In genomic region chr11:74584946-74585723, GRCm38 (mm10) we compare ENCODE assay signal across 9 mouse cellular contexts. TPM values are rescaled to one million over a fixed set of nuclear protein-coding genes. Genes with fewer than 3 reads are reported as not detected.
DNase-seq lines count a peak whose midpoint lies in the region; ATAC-seq and TF ChIP-seq lines count a peak whose summit lies in the region.
"Had no signal": no experiment of that assay in that cellular context is flagged by ENCODE, and none has a peak within 500 bp of the region (broad histone marks: within the 10 kb centered on the region; RNA-seq: fewer than 3 reads in every experiment).

No protein-coding gene starts in this region.

- no peak overlapping the region for H3K4me2 ChIP-seq in midbrain, embryonic 16.5 days (ENCODE audit: low read length)
- no peak overlapping the region for H3K4me2 ChIP-seq in forebrain, postnatal 0 days (ENCODE audit: low read depth)

- DNase-seq in heart, postnatal 4 days = peak; percentile 39
- no peak for DNase-seq in heart, adult 18-20 months
- DNase-seq in 3T3-L1 (ENCODE audit: low read depth, low spot score) (peak; percentile 44), R1 (ENCODE audit: low read depth, low spot score) (peak; percentile 63)
- DNase-seq in kidney, postnatal 4 days = peak; percentile 84 to 86
- DNase-seq in forebrain, postnatal 0 days = no peak
- no peak for DNase-seq in layer of hippocampus, postnatal 36 days

- no peaks in the 10 kb centered on the region; the same call in 1 of the 2 replicates for H3K27me3 ChIP-seq in midbrain, embryonic 16.5 days (ENCODE audit: control insufficient read depth, insufficient read depth, low read depth, low read length)
- H3K27me3 ChIP-seq in forebrain, postnatal 0 days (ENCODE audit: insufficient read depth, low read length) = no peaks in the 10 kb centered on the region

- TF ChIP-seq CTCF in forebrain, postnatal 0 days (IDR thresholded peaks at IDR 0.05; ENCODE audit: low read depth) = no peak

- 65% methylated on average over 10 of the region's 10 CpGs for WGBS in midbrain, embryonic 16.5 days
- WGBS in forebrain, postnatal 0 days = 64% methylated on average over 10 of the region's 10 CpGs

- peaks cover 17% of the 10 kb centered on the region; the same call in 1 of the 2 replicates for H3K4me1 ChIP-seq in midbrain, embryonic 16.5 days (ENCODE audit: control insufficient read depth, insufficient read depth, low read length)
- peaks cover 8% of the 10 kb centered on the region; the same call in 1 of the 2 replicates for H3K4me1 ChIP-seq in forebrain, postnatal 0 days (ENCODE audit: insufficient read depth)

- H3K9me3 ChIP-seq in midbrain, embryonic 16.5 days (replicated peaks; ENCODE audit: control insufficient read depth, low read length, poor library complexity, severe bottlenecking) = no peaks in the 10 kb centered on the region
- H3K9me3 ChIP-seq in forebrain, postnatal 0 days (ENCODE audit: low read length) = no peaks in the 10 kb centered on the region

- ATAC-seq in midbrain, embryonic 16.5 days = no peak
- no peak for ATAC-seq in forebrain, postnatal 0 days
- ATAC-seq: activated CD4-positive, CD25-positive, alpha-beta regulatory T cell, adult 4 months had no signal

- H3K9ac ChIP-seq in midbrain, embryonic 16.5 days (ENCODE audit: low read depth, low read length) = no peak overlapping the region
- no peak overlapping the region for H3K9ac ChIP-seq in forebrain, postnatal 0 days

- H3K36me3 ChIP-seq in midbrain, embryonic 16.5 days (ENCODE audit: control insufficient read depth, insufficient read depth, low read length) = no peaks in the 10 kb centered on the region
- H3K36me3 ChIP-seq in forebrain, postnatal 0 days (ENCODE audit: insufficient read depth) = no peaks in the 10 kb centered on the region

- H3K4me3 ChIP-seq in midbrain, embryonic 16.5 days (ENCODE audit: low read depth, low read length) = no peak overlapping the region
- no peak overlapping the region for H3K4me3 ChIP-seq in forebrain, postnatal 0 days (ENCODE audit: low read depth, low read length)

- H3K27ac ChIP-seq in midbrain, embryonic 16.5 days (ENCODE audit: low read length) = no peak overlapping the region
- H3K27ac ChIP-seq in forebrain, postnatal 0 days (ENCODE audit: low read depth, low read length) = no peak overlapping the region

RNA-seq across cellular contexts. Expression of gene Rap1gap2, which starts 25.6 kb away (rescaled TPM):
- 10 to 100 TPM; 47.8 to 53.8 TPM for total RNA-seq in heart, postnatal 4 days (2021)
- total RNA-seq in heart, adult 18-20 months (2021) = 10 to 100 TPM; 74.4 to 94.6 TPM
- polyA plus RNA-seq in midbrain, embryonic 16.5 days (2015; fragmentation: Nextera tagmentation; extraction: Ambion mirVana) = 17.1 and 18.3 TPM in 2 replicates
- total RNA-seq in forebrain, postnatal 0 days (2014; rRNA removed) = 43.7 and 52.5 TPM in 2 replicates
- polyA plus RNA-seq in forebrain, postnatal 0 days (2015; fragmentation: Nextera tagmentation; extraction: Ambion mirVana) = 9.9 and 12.2 TPM in 2 replicates
- total RNA-seq in layer of hippocampus, postnatal 36 days (2021) = 100 to 1,000 TPM; 135 to 137 TPM

RNA-seq across cellular contexts. Expression of gene Ccdc92b, which starts 34.3 kb away (rescaled TPM):
- under 1 TPM; 0.60 to 0.72 TPM for total RNA-seq in heart, postnatal 4 days (2021)
- total RNA-seq in heart, adult 18-20 months (2021) = under 1 TPM; 0.20 to 0.26 TPM
- polyA plus RNA-seq in midbrain, embryonic 16.5 days (2015; fragmentation: Nextera tagmentation; extraction: Ambion mirVana) = 2.6 and 3.3 TPM in 2 replicates
- 12.2 and 14.2 TPM in 2 replicates for total RNA-seq in forebrain, postnatal 0 days (2014; rRNA removed)
- polyA plus RNA-seq in forebrain, postnatal 0 days (2015; fragmentation: Nextera tagmentation; extraction: Ambion mirVana) = 4.0 and 4.1 TPM in 2 replicates
- 10 to 100 TPM; 21.9 to 22.1 TPM for total RNA-seq in layer of hippocampus, postnatal 36 days (2021)
- polyA plus RNA-seq: activated CD4-positive, CD25-positive, alpha-beta regulatory T cell, adult 4 months had no signal

Comparison
In these comparisons a context has a peak if more than half of its experiments do, and no peak if none do; other contexts are left out.
1. DNase-seq: peak in heart, postnatal 4 days (single experiment), 3T3-L1 (single experiment), R1 (single experiment) and kidney, postnatal 4 days (2 of 2); none in heart, adult 18-20 months (0 of 2), forebrain, postnatal 0 days (single experiment) and layer of hippocampus, postnatal 36 days (0 of 2).